Mouse (Mus musculus) embryonic facial prominence, embryonic 12.5 days (tissue): Measurements from ENCODE around the gene Gpsm1. TPM values are rescaled to one million over a fixed set of nuclear protein-coding genes. Genes with fewer than 3 reads are reported as not detected.
A peak's percentile ranks its signal among the peaks of the same experiment; 100 is the strongest.

Source experiments
- ATAC-seq: fragments of 200-750 bp; cut with Nextera tagmentation; 2 replicates; pipeline ENCODE4 v1.8.0; 2017; ENCODE audit not compliant: insufficient number of reproducible peaks, insufficient read depth, low FRiP score, low TSS enrichment
- H3K27ac ChIP-seq: fragments of 300-500 bp; sonication (generic); 2 replicates; pipeline ENCODE4 v1.5.1; 2016; ENCODE audit warnings: mild to moderate bottlenecking
- H3K27me3 ChIP-seq: fragments of 300-500 bp; sonication (generic); 2 replicates; pipeline ENCODE4 v1.6.1; 2016; ENCODE audit warnings: mild to moderate bottlenecking, moderate library complexity
- H3K36me3 ChIP-seq: fragments of 300-500 bp; sonication (generic); 2 replicates; pipeline ENCODE4 v1.6.1; 2016; ENCODE audit warnings: mild to moderate bottlenecking
- H3K4me1 ChIP-seq: fragments of 300-500 bp; sonication (generic); 2 replicates; pipeline ENCODE4 v1.6.1; 2016
- H3K4me2 ChIP-seq: fragments of 300-500 bp; sonication (generic); replicated peaks from 2 replicates; pipeline ENCODE4 v1.6.1; 2016; ENCODE audit warnings: mild to moderate bottlenecking, moderate library complexity
- H3K4me3 ChIP-seq: fragments of 300-500 bp; sonication (generic); 2 replicates; pipeline ENCODE4 v1.5.1; 2016; ENCODE audit warnings: mild to moderate bottlenecking
- H3K9ac ChIP-seq: fragments of 300-500 bp; sonication (generic); 2 replicates; pipeline ENCODE4 v1.6.1; 2016; ENCODE audit warnings: mild to moderate bottlenecking, moderate library complexity
- H3K9me3 ChIP-seq: fragments of 300-500 bp; sonication (generic); 2 replicates; pipeline ENCODE4 v1.6.1; 2016; ENCODE audit warnings: mild to moderate bottlenecking, moderate library complexity
- WGBS: fragments of 180-500 bp; shearing (Covaris S2); methylation state at CpG from one replicate; pipeline ENCODE4 v1.1.7; 2016; 5-methylcytosine and 5-hydroxymethylcytosine counted together
- polyA plus RNA-seq: library from polyadenylated mRNA; unstranded; fragments of >200 nt; fragmentation: Nextera tagmentation; extraction: Ambion mirVana; gene quantifications from 2 replicates; pipeline ENCODE4 v1.2.1, GENCODE M21; 2016

Gene Gpsm1
- polyA plus RNA-seq, 1 experiment from 2014 or later: 82.6 TPM

- peaks cover 12% of the 10 kb centered on the region for H3K27me3 ChIP-seq
- peak overlapping the region; percentile 52; the same call in 1 of the 2 replicates for H3K27ac ChIP-seq
- H3K4me3 ChIP-seq: no peak overlapping the region
- H3K4me2 ChIP-seq: peak overlapping the region; percentile 17; the same call in 1 of the 2 replicates
- no peaks in the 10 kb centered on the region for H3K36me3 ChIP-seq
- WGBS: 5% methylated on average over 10 of the region's 10 CpGs
- peaks cover 21% of the 10 kb centered on the region; the same call in 1 of the 2 replicates for H3K4me1 ChIP-seq
- H3K9me3 ChIP-seq: no peaks in the 10 kb centered on the region
- 0 out of 2 replicates have a peak overlapping the region, but pooled peaks have one; percentile 9 for H3K9ac ChIP-seq
- peak; percentile 37 for ATAC-seq
Measured at GRCm38 (mm10) chr2:26298208-26298855, 17.0 kb upstream of the Gpsm1 start.

GRCm38 (mm10) chr2:26298856-26299230 is 16.5 kb upstream of the Gpsm1 start:
- H3K4me1 ChIP-seq: peaks cover 21% of the 10 kb centered on the region; the same call in 1 of the 2 replicates
- no peaks in the 10 kb centered on the region for H3K9me3 ChIP-seq
- H3K27ac ChIP-seq: peak overlapping the region; percentile 52; the same call in 1 of the 2 replicates
- no peaks in the 10 kb centered on the region for H3K36me3 ChIP-seq
- WGBS: 8% methylated on average over 4 of the region's 4 CpGs
- H3K4me3 ChIP-seq: no peak overlapping the region
- no peak for ATAC-seq
- peaks cover 12% of the 10 kb centered on the region for H3K27me3 ChIP-seq
- peak overlapping the region; percentile 17; the same call in 1 of the 2 replicates for H3K4me2 ChIP-seq
- no peak overlapping the region for H3K9ac ChIP-seq

GRCm38 (mm10) chr2:26299336-26299735 is 16.0 kb upstream of the Gpsm1 start:
- WGBS: 33% methylated on average over 7 of the region's 7 CpGs
- Histone ChIP-seq H3K27ac (peak overlapping the region; percentile 52; the same call in 1 of the 2 replicates), H3K4me3 (no peak overlapping the region), H3K4me1 (peaks cover 21% of the 10 kb centered on the region; the same call in 1 of the 2 replicates), H3K36me3 (no peaks in the 10 kb centered on the region), H3K4me2 (no peak overlapping the region), H3K9ac (no peak overlapping the region), H3K27me3 (peaks cover 12% of the 10 kb centered on the region), H3K9me3 (no peaks in the 10 kb centered on the region)
- ATAC-seq: no peak

GRCm38 (mm10) chr2:26300161-26300807 is 15.0 kb upstream of the Gpsm1 start:
- no peaks in the 10 kb centered on the region for H3K36me3 ChIP-seq
- no peak overlapping the region for H3K4me3 ChIP-seq
- no peak overlapping the region for H3K9ac ChIP-seq
- WGBS: 44% methylated on average over 5 of the region's 5 CpGs
- H3K27ac ChIP-seq: no peak overlapping the region
- H3K4me2 ChIP-seq: no peak overlapping the region
- 0 out of 2 replicates have a peak, but pooled peaks have one; percentile 24 for ATAC-seq
- peaks cover 21% of the 10 kb centered on the region; the same call in 1 of the 2 replicates for H3K4me1 ChIP-seq
- no peaks in the 10 kb centered on the region for H3K9me3 ChIP-seq
- H3K27me3 ChIP-seq: peaks cover 12% of the 10 kb centered on the region

- Histone ChIP-seq H3K9me3 (no peaks in the 10 kb centered on the region), H3K27me3 (peaks cover 12% of the 10 kb centered on the region), H3K4me2 (no peak overlapping the region), H3K4me1 (peaks cover 21% of the 10 kb centered on the region; the same call in 1 of the 2 replicates), H3K4me3 (no peak overlapping the region), H3K9ac (no peak overlapping the region), H3K27ac (no peak overlapping the region), H3K36me3 (no peaks in the 10 kb centered on the region)
- 0 out of 2 replicates have a peak, but pooled peaks have one; percentile 8 for ATAC-seq
- WGBS: 1% methylated on average over 3 of the region's 3 CpGs
Measured at GRCm38 (mm10) chr2:26300808-26301174, 14.5 kb upstream of the Gpsm1 start.

- Histone ChIP-seq H3K9me3 (no peaks in the 10 kb centered on the region), H3K4me2 (no peak overlapping the region), H3K9ac (no peak overlapping the region), H3K4me3 (no peak overlapping the region), H3K27me3 (peaks cover 12% of the 10 kb centered on the region), H3K4me1 (peaks cover 18% of the 10 kb centered on the region; the same call in 1 of the 2 replicates), H3K36me3 (no peaks in the 10 kb centered on the region), H3K27ac (no peak overlapping the region)
- WGBS: 86% methylated on average over 10 of the region's 10 CpGs
- ATAC-seq: no peak
Measured at GRCm38 (mm10) chr2:26302005-26302503, 13.3 kb upstream of the Gpsm1 start.

- H3K4me3 ChIP-seq: no peak overlapping the region
- H3K9ac ChIP-seq: no peak overlapping the region
- no peak for ATAC-seq
- H3K9me3 ChIP-seq: no peaks in the 10 kb centered on the region
- no peak overlapping the region for H3K27ac ChIP-seq
- 0 out of 2 replicates have a peak, but pooled peaks cover 9% of the 10 kb centered on the region for H3K4me1 ChIP-seq
- 78% methylated on average over 1 of the region's 1 CpGs for WGBS
- no peaks in the 10 kb centered on the region for H3K36me3 ChIP-seq
- H3K27me3 ChIP-seq: peaks cover 5% of the 10 kb centered on the region
- no peak overlapping the region for H3K4me2 ChIP-seq
Measured at GRCm38 (mm10) chr2:26304711-26305110, 10.6 kb upstream of the Gpsm1 start.

- Histone ChIP-seq H3K9me3 (no peaks in the 10 kb centered on the region), H3K4me1 (peaks cover 16% of the 10 kb centered on the region), H3K9ac (no peak overlapping the region), H3K4me3 (no peak overlapping the region), H3K27ac (no peak overlapping the region), H3K4me2 (no peak overlapping the region), H3K27me3 (no peaks in the 10 kb centered on the region), H3K36me3 (no peaks in the 10 kb centered on the region)
- ATAC-seq: no peak
- 76% methylated on average over 2 of the region's 2 CpGs for WGBS
Measured at GRCm38 (mm10) chr2:26305555-26305954, 9.8 kb upstream of the Gpsm1 start.

GRCm38 (mm10) chr2:26306702-26307101 is 8.6 kb upstream of the Gpsm1 start:
- 90% methylated on average over 3 of the region's 3 CpGs for WGBS

GRCm38 (mm10) chr2:26309739-26310138 is 5.6 kb upstream of the Gpsm1 start:
- peak; percentile 84; the same call in 1 of the 2 replicates for ATAC-seq

More at GRCm38 (mm10) chr2:26306702-26307101, 8.6 kb upstream of the Gpsm1 start:
- no peaks in the 10 kb centered on the region for H3K9me3 ChIP-seq
- H3K36me3 ChIP-seq: no peaks in the 10 kb centered on the region
- H3K4me3 ChIP-seq: no peak overlapping the region
- H3K4me1 ChIP-seq: peaks cover 19% of the 10 kb centered on the region
- H3K27me3 ChIP-seq: no peaks in the 10 kb centered on the region
- no peak for ATAC-seq
- no peak overlapping the region for H3K9ac ChIP-seq
- H3K27ac ChIP-seq: no peak overlapping the region
- H3K4me2 ChIP-seq: no peak overlapping the region

GRCm38 (mm10) chr2:26311936-26312335 is 3.4 kb upstream of the Gpsm1 start:
- ATAC-seq: no peak
- no peaks in the 10 kb centered on the region for H3K36me3 ChIP-seq

More at GRCm38 (mm10) chr2:26309739-26310138, 5.6 kb upstream of the Gpsm1 start:
- no peak overlapping the region for H3K9ac ChIP-seq
- no peaks in the 10 kb centered on the region for H3K36me3 ChIP-seq
- H3K4me1 ChIP-seq: peaks cover 28% of the 10 kb centered on the region
- WGBS: 5% methylated on average over 10 of the region's 10 CpGs
- peak overlapping the region; percentile 92 for H3K27ac ChIP-seq
- H3K4me2 ChIP-seq: peak overlapping the region; percentile 20
- no peaks in the 10 kb centered on the region for H3K27me3 ChIP-seq
- no peaks in the 10 kb centered on the region for H3K9me3 ChIP-seq
- H3K4me3 ChIP-seq: no peak overlapping the region

More at GRCm38 (mm10) chr2:26311936-26312335, 3.4 kb upstream of the Gpsm1 start:
- Histone ChIP-seq H3K9me3 (no peaks in the 10 kb centered on the region), H3K9ac (no peak overlapping the region), H3K4me1 (peaks cover 38% of the 10 kb centered on the region), H3K27me3 (no peaks in the 10 kb centered on the region), H3K4me3 (no peak overlapping the region), H3K4me2 (no peak overlapping the region), H3K27ac (no peak overlapping the region)
- 73% methylated on average over 5 of the region's 5 CpGs for WGBS
